8 mouse cellular contexts compared by ENCODE assay signal in the genomic region with DNA sequence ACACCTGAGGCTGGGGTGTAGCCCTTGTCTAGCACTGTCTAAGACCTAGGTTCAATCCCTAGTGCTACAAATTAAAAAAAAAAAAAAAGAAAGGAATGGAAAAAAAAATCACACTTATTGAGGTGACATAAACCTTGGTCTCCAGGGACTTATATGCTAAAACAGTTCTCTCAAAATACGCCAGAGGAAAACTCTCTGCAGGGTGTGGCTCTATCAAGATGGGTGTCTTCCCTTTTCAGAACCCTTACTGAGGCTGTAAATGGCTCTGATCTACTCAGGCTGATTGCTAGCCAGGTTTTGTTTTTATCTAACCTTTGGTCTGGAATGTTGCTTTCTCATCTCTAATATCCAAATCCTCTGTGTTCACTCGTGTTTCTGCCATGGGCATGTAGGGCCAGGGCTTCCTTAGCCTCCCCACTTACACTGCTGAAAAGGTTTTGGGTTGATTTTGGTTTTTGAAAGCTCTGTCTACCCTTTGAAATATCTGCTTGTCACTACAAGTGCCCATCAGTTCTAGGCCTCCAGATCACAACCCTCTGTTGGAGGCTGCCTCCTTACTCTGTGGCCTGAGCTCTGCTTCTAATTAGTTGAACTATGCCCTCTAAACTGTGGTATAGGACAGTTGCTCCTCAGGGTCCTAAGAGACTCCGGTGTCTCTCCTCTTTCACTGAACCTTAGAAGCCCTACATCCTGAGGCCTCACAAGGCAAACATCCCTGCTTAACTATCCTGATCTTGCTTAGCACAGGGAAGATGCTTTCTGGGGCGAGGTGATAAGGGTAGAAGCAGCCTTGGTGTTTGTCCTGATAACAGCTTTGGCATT. TPM values are rescaled to one million over a fixed set of nuclear protein-coding genes. Genes with fewer than 3 reads are reported as not detected.
DNase-seq lines count a peak whose midpoint lies in the region; ATAC-seq and TF ChIP-seq lines count a peak whose summit lies in the region.

No protein-coding gene starts in this region.

- H3K36me3 ChIP-seq in kidney, adult 2 months (ENCODE audit: control insufficient read depth, insufficient read depth, low read length) = peaks cover 7% of the 10 kb centered on the region; the same call in 1 of the 2 replicates
- H3K36me3 ChIP-seq in erythroblast, embryonic 14.5 days (ENCODE audit: control insufficient read depth) = peaks cover 72% of the 10 kb centered on the region
- peaks cover 11% of the 10 kb centered on the region for H3K36me3 ChIP-seq in limb, embryonic 11.5 days (ENCODE audit: control insufficient read depth, insufficient read depth, low read length)
- peaks cover 15% of the 10 kb centered on the region for H3K36me3 ChIP-seq in spleen, adult 2 months (ENCODE audit: control insufficient read depth, insufficient read depth, low read length)

- no peak overlapping the region for H3K9ac ChIP-seq in limb, embryonic 11.5 days (ENCODE audit: low read length)

- no peak for TF ChIP-seq CTCF in kidney, adult 2 months (conservative IDR thresholded peaks at IDR 0.05; ENCODE audit: insufficient read depth, insufficient read length, low read depth, low read length)
- TF ChIP-seq CTCF in spleen, adult 2 months (IDR thresholded peaks at IDR 0.05; ENCODE audit: extremely low read depth, insufficient read depth, insufficient read length, insufficient replicate concordance) = no peak

- no peaks in the 10 kb centered on the region for H3K9me3 ChIP-seq in erythroblast, embryonic 14.5 days (ENCODE audit: control insufficient read depth, low read length)
- H3K9me3 ChIP-seq in limb, embryonic 11.5 days (ENCODE audit: control insufficient read depth, low read length) = no peaks in the 10 kb centered on the region

- ATAC-seq in limb, embryonic 11.5 days (ENCODE audit: insufficient number of reproducible peaks, low FRiP score, low TSS enrichment, low read depth) = no peak
- no peak for ATAC-seq in CD4-positive, CD25-positive, alpha-beta regulatory T cell, adult 4 months

- DNase-seq in kidney, adult 2 months = peak; percentile 69
- no peak for DNase-seq in kidney, postnatal 10 days
- DNase-seq in limb, embryonic 11.5 days (ENCODE audit: low spot score) = no peak
- DNase-seq in spleen, adult 2 months (ENCODE audit: low read depth in 1 of 2, low spot score in 2 of 2) = peak in 1 of 2 experiments; percentile 45
- no peak for DNase-seq in adrenal gland, adult (ENCODE audit: inconsistent age in 2 of 2, low spot score in 1 of 2)
- no peak for DNase-seq in frontal cortex, postnatal 25 days (ENCODE audit: low spot score in 2 of 2)

- peaks cover 30% of the 10 kb centered on the region for H3K4me1 ChIP-seq in kidney, adult 2 months (ENCODE audit: control insufficient read depth, insufficient read depth, low read length)
- peaks cover 75% of the 10 kb centered on the region for H3K4me1 ChIP-seq in erythroblast, embryonic 14.5 days (ENCODE audit: control insufficient read depth)
- H3K4me1 ChIP-seq in limb, embryonic 11.5 days (ENCODE audit: control insufficient read depth, insufficient read depth, low read length) = peaks cover 15% of the 10 kb centered on the region
- peaks cover 18% of the 10 kb centered on the region; the same call in 1 of the 2 replicates for H3K4me1 ChIP-seq in spleen, adult 2 months (ENCODE audit: control insufficient read depth, insufficient read depth, insufficient read length)

- H3K27me3 ChIP-seq in kidney, adult 2 months (replicated peaks; ENCODE audit: control insufficient read depth, insufficient read depth, low read length) = no peaks in the 10 kb centered on the region
- no peaks in the 10 kb centered on the region for H3K27me3 ChIP-seq in erythroblast, embryonic 14.5 days (ENCODE audit: control insufficient read depth)
- no peaks in the 10 kb centered on the region for H3K27me3 ChIP-seq in limb, embryonic 11.5 days (ENCODE audit: control insufficient read depth, insufficient read depth, low read length)
- H3K27me3 ChIP-seq in spleen, adult 2 months (ENCODE audit: control insufficient read depth, insufficient read depth, low read length) = no peaks in the 10 kb centered on the region

- TF ChIP-seq POLR2A in kidney, adult 2 months (IDR thresholded peaks at IDR 0.05; ENCODE audit: low read depth, low read length) = no peak
- no peak for TF ChIP-seq POLR2A in spleen, adult 2 months (IDR thresholded peaks at IDR 0.05; ENCODE audit: low read depth, low read length)

- H3K4me2 ChIP-seq in limb, embryonic 11.5 days (ENCODE audit: low read depth, severe bottlenecking) = peak overlapping the region; percentile 81; the same call in 1 of the 2 replicates

- H3K4me3 ChIP-seq in kidney, adult 2 months (ENCODE audit: insufficient read depth, low read depth, low read length) = peak overlapping the region; percentile 69
- H3K4me3 ChIP-seq in erythroblast, embryonic 14.5 days (replicated peaks) = peak overlapping the region; percentile 85
- H3K4me3 ChIP-seq in limb, embryonic 11.5 days (ENCODE audit: low read depth, low read length) = no peak overlapping the region
- H3K4me3 ChIP-seq in spleen, adult 2 months (ENCODE audit: extremely low read depth, insufficient read depth, insufficient read length) = peak overlapping the region; percentile 34

- 49% methylated on average over 4 of the region's 4 CpGs for WGBS in kidney, adult 2 months
- WGBS in limb, embryonic 11.5 days = 53% methylated on average over 4 of the region's 4 CpGs
- WGBS in spleen, adult 2 months = 57% methylated on average over 4 of the region's 4 CpGs

- peak overlapping the region; percentile 89 for H3K27ac ChIP-seq in kidney, adult 2 months (ENCODE audit: insufficient read depth, low read depth, low read length)
- no peak overlapping the region for H3K27ac ChIP-seq in limb, embryonic 11.5 days (replicated peaks; ENCODE audit: low read depth, low read length)
- peak overlapping the region; percentile 96 for H3K27ac ChIP-seq in spleen, adult 2 months (ENCODE audit: insufficient read depth, low read length)

RNA-seq across cellular contexts. Expression of gene Snrpd3, which starts 1.9 kb away (rescaled TPM):
- 27.0 and 41.2 TPM in 2 replicates for polyA plus RNA-seq in kidney, adult 2 months (2012; rRNA removed)
- polyA plus RNA-seq in erythroblast, embryonic 14.5 days (2012) = 2.6 and 3.9 TPM in 2 replicates
- polyA plus RNA-seq in limb, embryonic 11.5 days (2014; fragmentation: Nextera tagmentation; extraction: Ambion mirVana) = 256 and 281 TPM in 2 replicates
- polyA plus RNA-seq in spleen, adult 2 months (2012; rRNA removed) = 12.8 and 13.2 TPM in 2 replicates
- polyA plus RNA-seq in CD4-positive, CD25-positive, alpha-beta regulatory T cell, adult 4 months (2017; shearing (Covaris generic)) = 100 to 1,000 TPM; 103 to 218 TPM

RNA-seq across cellular contexts. Expression of gene Gucd1, which starts 2.3 kb away (rescaled TPM):
- 124 and 164 TPM in 2 replicates for polyA plus RNA-seq in kidney, adult 2 months (2012; rRNA removed)
- 14.0 and 14.8 TPM in 2 replicates for polyA plus RNA-seq in erythroblast, embryonic 14.5 days (2012)
- polyA plus RNA-seq in limb, embryonic 11.5 days (2014; fragmentation: Nextera tagmentation; extraction: Ambion mirVana) = 32.4 and 36.1 TPM in 2 replicates
- polyA plus RNA-seq in spleen, adult 2 months (2012; rRNA removed) = 87.2 and 96.1 TPM in 2 replicates
- polyA plus RNA-seq in CD4-positive, CD25-positive, alpha-beta regulatory T cell, adult 4 months (2017; shearing (Covaris generic)) = 10 to 100 TPM; 16.2 to 23.0 TPM

RNA-seq across cellular contexts. Expression of gene Lrrc75b, which starts 44.7 kb away (rescaled TPM):
- polyA plus RNA-seq in kidney, adult 2 months (2012; rRNA removed) = 2.1 and 2.2 TPM in 2 replicates
- not detected in 2 replicates for polyA plus RNA-seq in erythroblast, embryonic 14.5 days (2012)
- 0.77 and 0.91 TPM in 2 replicates for polyA plus RNA-seq in limb, embryonic 11.5 days (2014; fragmentation: Nextera tagmentation; extraction: Ambion mirVana)
- polyA plus RNA-seq in spleen, adult 2 months (2012; rRNA removed) = 1.3 and 1.7 TPM in 2 replicates
- under 1 TPM in 1 of 2 experiments, not detected in 1; 0.40 TPM for polyA plus RNA-seq in CD4-positive, CD25-positive, alpha-beta regulatory T cell, adult 4 months (2017; shearing (Covaris generic))

RNA-seq across cellular contexts. Expression of gene Ggt1, which starts 46.0 kb away (rescaled TPM):
- polyA plus RNA-seq in kidney, adult 2 months (2012; rRNA removed) = 881 and 1,007 TPM in 2 replicates
- 0.19 TPM in 1 of 2 replicates, not detected in the other for polyA plus RNA-seq in erythroblast, embryonic 14.5 days (2012)
- 0.75 and 0.94 TPM in 2 replicates for polyA plus RNA-seq in limb, embryonic 11.5 days (2014; fragmentation: Nextera tagmentation; extraction: Ambion mirVana)
- polyA plus RNA-seq in spleen, adult 2 months (2012; rRNA removed) = 15.5 and 19.1 TPM in 2 replicates
- polyA plus RNA-seq in CD4-positive, CD25-positive, alpha-beta regulatory T cell, adult 4 months (2017; shearing (Covaris generic)) = 1 to 10 TPM; 2.8 to 4.0 TPM
